Mouse (Mus musculus): Measurements from ENCODE around the gene Entpd1. TPM values are rescaled to one million over a fixed set of nuclear protein-coding genes. Genes with fewer than 3 reads are reported as not detected.

Entpd1 gene
- polyA plus RNA-seq, 1 experiment from 2014 or later = 10.4 TPM

- no peak overlapping the region for H3K27ac ChIP-seq
- no peak overlapping the region for H3K4me2 ChIP-seq (replicated peaks)
- H3K27me3 ChIP-seq (replicated peaks) = no peaks in the 10 kb centered on the region
- H3K4me1 ChIP-seq = no peaks in the 10 kb centered on the region
- ATAC-seq (ENCODE audit: low FRiP score, low read depth) = no peak
- no peaks in the 10 kb centered on the region for H3K9me3 ChIP-seq
- H3K9ac ChIP-seq = no peak overlapping the region
- H3K4me3 ChIP-seq = no peak overlapping the region
- 85% methylated on average over 7 of the region's 7 CpGs for WGBS
- H3K36me3 ChIP-seq = no peaks in the 10 kb centered on the region
These were observed 18.4 kb downstream of the Entpd1 start for GRCm38 (mm10) chr19:40630606-40631005.

GRCm38 (mm10) chr19:40632193-40632592 is 20.0 kb downstream of the Entpd1 start:
- H3K27me3 ChIP-seq (replicated peaks) = no peaks in the 10 kb centered on the region

GRCm38 (mm10) chr19:40632668-40633067 is 20.5 kb downstream of the Entpd1 start:
- WGBS = 79% methylated on average over 5 of the region's 5 CpGs
- no peak for ATAC-seq (ENCODE audit: low FRiP score, low read depth)
- Histone ChIP-seq H3K4me2 (replicated peaks) (no peak overlapping the region), H3K9ac (no peak overlapping the region), H3K9me3 (no peaks in the 10 kb centered on the region), H3K36me3 (no peaks in the 10 kb centered on the region), H3K27ac (no peak overlapping the region), H3K27me3 (replicated peaks) (no peaks in the 10 kb centered on the region), H3K4me3 (no peak overlapping the region), H3K4me1 (no peaks in the 10 kb centered on the region)

More at GRCm38 (mm10) chr19:40632193-40632592, 20.0 kb downstream of the Entpd1 start:
- Histone ChIP-seq H3K36me3 (no peaks in the 10 kb centered on the region), H3K4me3 (no peak overlapping the region), H3K9ac (no peak overlapping the region), H3K27ac (no peak overlapping the region), H3K4me1 (no peaks in the 10 kb centered on the region), H3K9me3 (no peaks in the 10 kb centered on the region), H3K4me2 (replicated peaks) (no peak overlapping the region)
- 89% methylated on average over 3 of the region's 3 CpGs for WGBS
- no peak for ATAC-seq (ENCODE audit: low FRiP score, low read depth)

- no peak overlapping the region for H3K9ac ChIP-seq
- H3K36me3 ChIP-seq = no peaks in the 10 kb centered on the region
- H3K4me3 ChIP-seq = no peak overlapping the region
- WGBS = 74% methylated on average over 1 of the region's 1 CpGs
- H3K9me3 ChIP-seq = no peaks in the 10 kb centered on the region
- ATAC-seq (ENCODE audit: low FRiP score, low read depth) = no peak
- no peaks in the 10 kb centered on the region for H3K4me1 ChIP-seq
- H3K27me3 ChIP-seq (replicated peaks) = no peaks in the 10 kb centered on the region
- no peak overlapping the region for H3K27ac ChIP-seq
- H3K4me2 ChIP-seq (replicated peaks) = no peak overlapping the region
These were observed 21.0 kb downstream of the Entpd1 start for GRCm38 (mm10) chr19:40633144-40633543.

- no peak overlapping the region for H3K9ac ChIP-seq
- no peak for ATAC-seq (ENCODE audit: low FRiP score, low read depth)
- no peak overlapping the region for H3K4me2 ChIP-seq (replicated peaks)
- no peaks in the 10 kb centered on the region for H3K27me3 ChIP-seq (replicated peaks)
- no peaks in the 10 kb centered on the region for H3K36me3 ChIP-seq
- no peaks in the 10 kb centered on the region for H3K9me3 ChIP-seq
- no peak overlapping the region for H3K4me3 ChIP-seq
- no peak overlapping the region for H3K27ac ChIP-seq
- H3K4me1 ChIP-seq = no peaks in the 10 kb centered on the region
- 65% methylated on average over 4 of the region's 4 CpGs for WGBS
These were observed 24.9 kb downstream of the Entpd1 start for GRCm38 (mm10) chr19:40637091-40637490.

GRCm38 (mm10) chr19:40637601-40638000 is 25.4 kb downstream of the Entpd1 start:
- Histone ChIP-seq H3K36me3 (no peaks in the 10 kb centered on the region), H3K4me2 (replicated peaks) (no peak overlapping the region), H3K27ac (no peak overlapping the region), H3K4me3 (no peak overlapping the region), H3K4me1 (no peaks in the 10 kb centered on the region), H3K9me3 (no peaks in the 10 kb centered on the region), H3K27me3 (replicated peaks) (no peaks in the 10 kb centered on the region), H3K9ac (no peak overlapping the region)
- 85% methylated on average over 7 of the region's 7 CpGs for WGBS
- ATAC-seq (ENCODE audit: low FRiP score, low read depth) = no peak

GRCm38 (mm10) chr19:40638582-40638981 is 26.4 kb downstream of the Entpd1 start:
- no peaks in the 10 kb centered on the region for H3K27me3 ChIP-seq (replicated peaks)
- H3K9ac ChIP-seq = no peak overlapping the region
- no peak overlapping the region for H3K27ac ChIP-seq
- H3K4me1 ChIP-seq = no peaks in the 10 kb centered on the region
- ATAC-seq (ENCODE audit: low FRiP score, low read depth) = no peak
- no peak overlapping the region for H3K4me3 ChIP-seq
- H3K4me2 ChIP-seq (replicated peaks) = no peak overlapping the region
- no peaks in the 10 kb centered on the region for H3K36me3 ChIP-seq
- H3K9me3 ChIP-seq = no peaks in the 10 kb centered on the region
- WGBS = 94% methylated on average over 5 of the region's 5 CpGs

- H3K4me2 ChIP-seq (replicated peaks) = no peak overlapping the region
- H3K9ac ChIP-seq = no peak overlapping the region
- H3K4me3 ChIP-seq = no peak overlapping the region
- H3K4me1 ChIP-seq = no peaks in the 10 kb centered on the region
- 80% methylated on average over 11 of the region's 11 CpGs for WGBS
- H3K9me3 ChIP-seq = no peaks in the 10 kb centered on the region
- no peak for ATAC-seq (ENCODE audit: low FRiP score, low read depth)
- no peaks in the 10 kb centered on the region for H3K27me3 ChIP-seq (replicated peaks)
- H3K36me3 ChIP-seq = no peaks in the 10 kb centered on the region
- H3K27ac ChIP-seq = no peak overlapping the region
These were observed 27.7 kb downstream of the Entpd1 start for GRCm38 (mm10) chr19:40639729-40640304.

- Histone ChIP-seq H3K4me2 (replicated peaks) (no peak overlapping the region), H3K36me3 (no peaks in the 10 kb centered on the region), H3K27me3 (replicated peaks) (no peaks in the 10 kb centered on the region), H3K9ac (no peak overlapping the region), H3K9me3 (no peaks in the 10 kb centered on the region), H3K4me3 (no peak overlapping the region), H3K4me1 (no peaks in the 10 kb centered on the region), H3K27ac (no peak overlapping the region)
- 91% methylated on average over 2 of the region's 2 CpGs for WGBS
- ATAC-seq (ENCODE audit: low FRiP score, low read depth) = no peak
These were observed 28.6 kb downstream of the Entpd1 start for GRCm38 (mm10) chr19:40640799-40641198.

- H3K27me3 ChIP-seq (replicated peaks) = no peaks in the 10 kb centered on the region
- H3K36me3 ChIP-seq = no peaks in the 10 kb centered on the region
- no peak for ATAC-seq (ENCODE audit: low FRiP score, low read depth)
- H3K9ac ChIP-seq = no peak overlapping the region
- no peak overlapping the region for H3K4me2 ChIP-seq (replicated peaks)
- WGBS = 91% methylated on average over 1 of the region's 1 CpGs
- H3K4me1 ChIP-seq = no peaks in the 10 kb centered on the region
- H3K4me3 ChIP-seq = no peak overlapping the region
- no peak overlapping the region for H3K27ac ChIP-seq
- no peaks in the 10 kb centered on the region for H3K9me3 ChIP-seq
These were observed 31.7 kb downstream of the Entpd1 start for GRCm38 (mm10) chr19:40643846-40644245.

- Histone ChIP-seq H3K4me3 (no peak overlapping the region), H3K27ac (no peak overlapping the region), H3K36me3 (no peaks in the 10 kb centered on the region), H3K27me3 (replicated peaks) (no peaks in the 10 kb centered on the region), H3K4me2 (replicated peaks) (no peak overlapping the region), H3K4me1 (no peaks in the 10 kb centered on the region), H3K9ac (no peak overlapping the region), H3K9me3 (no peaks in the 10 kb centered on the region)
- WGBS = 46% methylated on average over 6 of the region's 6 CpGs
- no peak for ATAC-seq (ENCODE audit: low FRiP score, low read depth)
These were observed 34.2 kb downstream of the Entpd1 start for GRCm38 (mm10) chr19:40646379-40646778.

- Histone ChIP-seq H3K27me3 (replicated peaks) (no peaks in the 10 kb centered on the region), H3K4me2 (replicated peaks) (no peak overlapping the region), H3K36me3 (no peaks in the 10 kb centered on the region), H3K9me3 (no peaks in the 10 kb centered on the region), H3K9ac (no peak overlapping the region), H3K27ac (no peak overlapping the region), H3K4me1 (no peaks in the 10 kb centered on the region), H3K4me3 (no peak overlapping the region)
- 63% methylated on average over 9 of the region's 9 CpGs for WGBS
- ATAC-seq (ENCODE audit: low FRiP score, low read depth) = no peak
These were observed 35.4 kb downstream of the Entpd1 start for GRCm38 (mm10) chr19:40647319-40648158.

- WGBS = 79% methylated on average over 5 of the region's 5 CpGs
- no peaks in the 10 kb centered on the region for H3K27me3 ChIP-seq (replicated peaks)
- no peak overlapping the region for H3K4me2 ChIP-seq (replicated peaks)
- no peaks in the 10 kb centered on the region for H3K36me3 ChIP-seq
- no peak overlapping the region for H3K9ac ChIP-seq
- H3K27ac ChIP-seq = no peak overlapping the region
- no peaks in the 10 kb centered on the region for H3K4me1 ChIP-seq
- no peaks in the 10 kb centered on the region for H3K9me3 ChIP-seq
- no peak for ATAC-seq (ENCODE audit: low FRiP score, low read depth)
- no peak overlapping the region for H3K4me3 ChIP-seq
These were observed 37.9 kb downstream of the Entpd1 start for GRCm38 (mm10) chr19:40650090-40650489.
